Mouse (Mus musculus): ENCODE data around the gene Mier3.
A peak's percentile ranks its signal among the peaks of the same experiment; 100 is the strongest.
"Not testable (repeated sequence)": the region's sequence is repeated elsewhere in the genome, so short reads cannot be mapped to it uniquely, and the experiment has no call there.

The Mier3 gene

DNA sequence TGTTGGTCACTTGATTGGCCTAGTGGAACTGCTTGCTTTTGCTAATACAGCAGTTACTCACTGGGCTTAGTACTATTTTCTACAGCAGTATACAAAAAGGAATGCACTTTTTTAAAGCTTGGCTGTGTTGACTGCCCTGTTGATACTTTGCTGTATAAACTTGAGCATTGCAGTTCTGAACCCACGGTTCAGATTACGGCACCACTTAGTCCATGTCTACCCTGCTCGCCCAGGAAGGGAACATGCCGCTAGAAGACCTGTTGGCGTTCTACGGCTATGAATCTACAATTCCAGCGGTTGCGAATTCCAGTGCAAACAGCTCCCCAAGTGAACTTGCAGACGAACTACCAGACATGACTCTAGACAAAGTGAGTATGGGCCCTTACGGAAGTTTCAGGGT is 22.6 kb downstream of the Mier3 start:
- DNase-seq (ENCODE audit: low spot score in 2 of 2) = no peak

DNA sequence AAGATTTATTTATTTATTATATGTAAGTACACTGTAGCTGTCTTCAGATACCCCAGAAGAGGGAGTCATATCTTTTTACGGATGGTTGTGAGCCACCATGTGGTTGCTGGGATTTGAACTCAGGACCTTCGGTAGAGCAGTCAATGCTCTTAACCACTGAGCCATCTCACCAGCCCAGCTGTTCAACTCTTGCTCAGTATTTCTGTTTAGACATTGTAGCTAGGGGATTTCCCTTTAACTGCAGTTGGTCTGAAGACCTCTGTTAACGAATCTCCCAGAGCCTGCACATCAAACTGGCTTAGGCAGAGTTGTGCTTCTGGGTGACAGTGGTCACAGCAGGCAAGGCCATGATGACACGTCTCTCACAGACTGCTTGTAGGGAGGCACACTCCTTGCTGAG is 23.2 kb downstream of the Mier3 start:
- not testable (repeated sequence) for DNase-seq (ENCODE audit: low spot score in 2 of 2)

DNA sequence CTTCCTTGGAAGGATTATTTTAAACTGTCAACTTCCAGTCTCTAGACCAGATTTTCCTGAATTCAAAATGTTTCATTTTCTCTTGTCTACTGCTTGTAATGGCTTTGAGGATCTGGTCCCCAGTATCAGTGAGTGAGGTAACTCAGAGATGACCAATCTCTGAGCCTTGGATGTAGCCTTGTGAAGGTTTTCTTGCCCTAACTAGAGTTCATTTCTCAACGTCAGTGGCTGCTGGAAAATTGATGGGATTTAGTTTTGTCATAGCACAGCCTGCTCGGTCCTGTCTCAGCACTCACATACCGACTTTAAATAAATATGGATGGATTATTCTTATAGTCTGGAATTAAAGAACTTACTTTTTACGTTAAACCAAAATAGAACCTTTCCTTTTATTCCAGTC is 29.8 kb downstream of the Mier3 start:
- no peak for DNase-seq (ENCODE audit: low spot score in 2 of 2)

GRCm38 (mm10) chr13:111719726-111720125 is 38.9 kb downstream of the Mier3 start:
- no peak for DNase-seq (ENCODE audit: low spot score in 2 of 2)

DNA sequence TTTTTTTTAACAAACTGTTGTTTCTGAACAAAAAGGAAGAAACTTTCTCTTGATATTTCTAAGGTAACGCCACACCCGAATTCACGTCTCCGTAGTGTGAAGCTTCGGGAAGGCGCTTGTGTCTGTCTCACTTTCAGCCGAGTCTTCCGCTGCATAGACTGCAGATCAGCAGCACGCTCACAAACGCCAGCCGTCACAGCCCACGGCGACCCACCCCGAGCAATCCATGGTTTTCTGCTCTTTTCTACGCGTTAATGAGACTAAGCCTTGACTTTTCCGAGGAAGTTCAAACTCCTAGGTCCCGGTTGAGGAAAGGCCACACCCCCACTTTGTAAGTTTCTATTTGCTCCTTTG is 44.0 kb downstream of the Mier3 start:
- DNase-seq (ENCODE audit: low spot score in 2 of 2) = no peak

- peak; percentile 94 to 96 for DNase-seq (ENCODE audit: low spot score in 2 of 2)
These were observed 44.6 kb downstream of the Mier3 start for GRCm38 (mm10) chr13:111725165-111726077.

DNA sequence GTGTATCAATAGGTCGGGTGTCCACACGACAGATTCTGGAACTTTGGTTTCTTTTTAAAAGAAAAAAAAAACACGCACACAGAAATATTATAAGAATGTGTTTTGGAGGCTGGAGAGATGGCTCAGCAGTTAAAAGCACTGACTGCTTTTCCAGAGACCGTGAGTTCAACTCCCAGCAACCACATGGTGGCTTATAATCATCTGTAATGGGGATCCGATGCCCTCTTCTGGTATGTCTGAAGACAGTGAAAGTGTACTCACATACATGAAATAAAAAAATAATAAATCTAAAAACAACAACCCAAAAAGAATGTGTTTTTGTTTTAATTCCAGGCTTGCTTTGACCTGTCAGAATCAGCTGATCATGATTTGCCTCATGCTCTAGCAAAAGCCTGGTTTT is 46.1 kb downstream of the Mier3 start:
- no peak for DNase-seq (ENCODE audit: low spot score in 2 of 2)

DNA sequence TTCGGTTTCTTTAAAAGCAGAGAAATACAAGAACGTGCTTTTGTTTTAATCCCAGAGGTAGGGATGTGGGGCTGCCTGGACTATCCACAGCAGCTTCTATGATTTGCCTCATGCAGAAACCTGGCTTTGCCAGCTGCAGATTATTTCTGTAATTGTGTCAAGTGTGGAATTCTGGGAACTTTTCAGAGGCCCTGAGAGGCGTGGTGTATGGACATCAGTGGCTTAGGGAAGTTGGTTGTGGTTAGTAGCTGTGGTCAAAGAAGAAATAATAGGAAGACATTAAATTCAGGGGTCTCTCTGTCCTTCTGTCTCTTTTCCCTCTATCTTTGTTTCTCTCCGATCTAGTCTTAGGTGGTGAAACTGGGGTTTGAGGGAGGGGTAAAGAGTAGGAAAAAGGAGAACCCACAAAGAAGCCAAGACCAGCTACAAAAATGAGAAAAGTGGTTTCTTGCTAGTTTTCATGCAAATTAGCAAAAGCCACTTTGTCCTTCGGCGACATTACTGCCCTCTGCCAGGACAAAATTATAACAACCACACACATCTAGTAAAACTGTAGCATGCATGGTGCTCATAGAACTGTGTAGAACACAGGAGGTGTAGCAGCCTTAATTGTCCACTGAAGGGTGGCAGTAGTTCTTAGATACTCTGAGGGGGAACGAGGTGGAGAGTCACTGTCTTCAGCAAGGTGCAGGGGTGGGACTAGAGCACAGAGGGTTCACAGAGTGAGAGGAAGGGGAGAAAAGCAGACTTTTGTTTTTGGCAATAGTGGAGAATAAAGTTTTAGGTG is 60.6 kb downstream of the Mier3 start:
- DNase-seq (ENCODE audit: low spot score in 2 of 2) = no peak

DNA sequence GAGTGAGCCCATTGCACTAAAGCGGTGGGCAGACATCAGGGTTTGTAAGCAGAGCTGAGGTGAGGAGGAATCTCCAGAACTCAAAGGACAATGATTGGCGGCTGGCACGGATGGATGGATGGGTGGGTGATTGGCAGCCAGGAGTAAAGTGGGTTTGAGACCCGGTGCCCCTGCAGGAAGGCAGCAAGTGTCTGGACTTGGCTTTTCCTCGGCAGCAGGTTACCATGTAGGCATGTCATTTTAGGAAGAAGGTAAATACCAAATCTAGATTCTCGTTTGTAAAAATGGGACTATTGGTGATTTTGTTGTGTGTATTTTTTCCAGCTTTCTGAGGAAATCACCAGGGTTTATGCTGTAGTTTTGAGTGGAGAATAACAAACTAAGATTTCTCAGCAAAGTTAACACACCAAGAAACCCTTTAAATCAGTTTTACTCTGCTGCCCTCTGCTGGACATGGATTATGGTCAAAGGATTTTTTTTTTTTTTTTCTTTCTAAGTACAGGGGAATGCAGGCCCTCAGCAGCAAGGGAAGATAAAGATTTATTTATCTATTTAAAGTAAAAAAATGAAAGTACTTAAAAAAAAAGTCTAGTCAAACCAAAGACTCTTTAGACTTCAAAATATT is 61.3 kb downstream of the Mier3 start:
- peak in 1 of 2 experiments; percentile 28 for DNase-seq (ENCODE audit: low spot score in 2 of 2)

DNA sequence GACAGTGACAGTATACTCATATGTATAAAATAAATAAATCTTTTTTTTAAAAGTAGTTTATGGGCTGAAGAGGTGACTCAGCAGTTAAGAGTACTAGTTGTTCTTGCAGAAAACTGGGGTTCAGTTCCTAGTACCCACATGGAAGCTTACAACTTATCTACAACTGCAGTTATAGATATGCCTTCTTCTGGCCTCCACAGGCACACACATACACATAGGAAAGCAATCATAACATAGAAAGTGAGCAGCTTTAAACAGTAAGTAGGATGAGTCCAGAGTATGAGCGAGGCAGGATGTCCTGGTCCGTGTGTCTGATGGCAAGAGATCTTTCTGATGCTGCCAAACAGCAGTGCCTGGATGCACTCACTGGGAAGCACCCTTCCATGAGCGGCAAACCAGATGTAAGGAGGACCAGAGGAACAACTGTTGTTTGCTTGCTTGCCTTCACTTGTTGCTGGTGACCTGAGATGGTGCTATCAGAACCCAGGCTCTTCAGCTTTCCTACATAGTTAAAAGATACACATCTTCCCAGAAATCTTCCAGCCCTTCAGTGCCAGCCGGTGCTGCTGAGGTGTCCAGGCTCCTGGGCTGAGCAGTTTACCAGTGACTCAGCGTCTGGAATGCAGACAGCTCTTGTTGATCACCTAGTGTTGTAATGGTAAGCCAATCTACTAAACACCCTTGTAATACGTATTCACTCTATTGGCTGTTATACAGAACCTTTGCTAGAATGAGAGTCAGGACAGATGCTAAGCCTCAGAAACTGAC is 63.6 kb downstream of the Mier3 start:
- no peak for DNase-seq (ENCODE audit: low spot score in 2 of 2)

- no peak for DNase-seq (ENCODE audit: low spot score in 2 of 2)
These were observed 64.4 kb downstream of the Mier3 start for GRCm38 (mm10) chr13:111745216-111745615.

- no peak for DNase-seq (ENCODE audit: low spot score in 2 of 2)
These were observed 66.1 kb downstream of the Mier3 start for GRCm38 (mm10) chr13:111746831-111747230.

GRCm38 (mm10) chr13:111748301-111749062 is 67.7 kb downstream of the Mier3 start:
- no peak for DNase-seq (ENCODE audit: low spot score in 2 of 2)

- no peak for DNase-seq (ENCODE audit: low spot score in 2 of 2)
These were observed 72.5 kb downstream of the Mier3 start for GRCm38 (mm10) chr13:111753321-111753720.

DNA sequence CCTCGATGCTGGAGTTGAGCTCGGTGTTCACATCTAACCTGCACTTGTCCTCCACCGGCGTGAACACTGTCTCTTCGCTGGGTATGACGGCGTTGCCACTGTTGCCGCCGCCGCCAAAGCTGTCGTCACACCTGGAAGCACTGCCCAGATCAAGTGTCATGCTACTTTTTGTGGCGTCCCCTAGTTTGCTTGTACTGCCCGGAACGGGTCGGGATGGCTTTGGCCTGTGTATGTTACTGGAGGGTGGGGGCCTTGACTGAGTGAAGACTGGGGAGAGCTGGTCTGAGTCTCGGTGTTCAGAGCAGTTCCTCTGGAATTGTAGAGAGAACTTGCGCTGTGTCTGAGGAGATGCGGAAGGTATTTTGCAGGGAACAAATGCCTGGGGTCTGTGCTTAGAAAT is 74.6 kb downstream of the Mier3 start:
- DNase-seq (ENCODE audit: low spot score in 2 of 2) = no peak

DNA sequence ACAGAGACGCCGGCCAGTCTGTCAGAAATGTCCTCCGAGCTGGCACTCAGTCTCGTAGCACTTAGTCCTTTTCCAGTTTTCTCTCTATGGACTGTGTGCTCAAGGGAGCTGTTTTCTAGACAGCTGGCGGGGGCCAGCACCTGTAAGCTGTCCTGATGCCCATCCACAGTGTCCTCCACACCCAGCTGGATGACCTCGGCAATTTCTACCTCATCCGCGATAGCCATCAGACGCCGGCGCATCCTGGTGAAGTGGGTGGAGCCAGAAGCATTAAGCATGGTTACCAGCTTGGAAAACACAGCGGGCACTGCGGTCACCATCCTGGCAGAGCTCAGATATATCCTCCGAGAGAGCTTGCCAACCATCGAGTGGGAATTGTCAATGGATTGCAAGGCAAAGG is 75.2 kb downstream of the Mier3 start:
- DNase-seq (ENCODE audit: low spot score in 2 of 2) = no peak

DNA sequence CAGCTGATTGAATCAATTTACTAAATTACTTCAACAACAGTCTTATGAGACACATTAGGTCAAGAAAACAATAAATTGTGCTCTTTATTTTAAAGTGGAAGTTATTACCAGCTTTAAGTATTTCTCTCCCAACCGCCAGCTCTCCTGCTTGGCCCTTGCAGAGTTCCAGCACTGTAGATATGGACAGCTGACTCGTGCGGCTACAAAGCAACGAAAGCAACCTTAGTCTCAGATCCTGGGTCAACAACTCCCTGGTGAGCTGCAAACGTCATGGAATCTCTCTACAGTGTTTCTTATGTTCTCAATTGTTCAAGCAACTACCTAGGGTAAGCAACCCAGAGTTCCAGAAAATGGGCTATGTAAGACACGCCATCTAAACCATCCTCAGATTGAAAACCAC is 76.2 kb downstream of the Mier3 start:
- DNase-seq (ENCODE audit: low spot score in 2 of 2) = no peak

- DNase-seq (ENCODE audit: low spot score in 2 of 2) = no peak
These were observed 81.7 kb downstream of the Mier3 start for GRCm38 (mm10) chr13:111762526-111762925.

All from urinary bladder, postnatal 36 days (tissue).